Mouse (Mus musculus): ENCODE measurements at regions not wholly inside any gene's neighbourhood (a gene's known extent, or its start where the extent isn't known, plus 50 kb on each side); places are given as distances from the start of the nearest gene placed in this dataset.

DNA sequence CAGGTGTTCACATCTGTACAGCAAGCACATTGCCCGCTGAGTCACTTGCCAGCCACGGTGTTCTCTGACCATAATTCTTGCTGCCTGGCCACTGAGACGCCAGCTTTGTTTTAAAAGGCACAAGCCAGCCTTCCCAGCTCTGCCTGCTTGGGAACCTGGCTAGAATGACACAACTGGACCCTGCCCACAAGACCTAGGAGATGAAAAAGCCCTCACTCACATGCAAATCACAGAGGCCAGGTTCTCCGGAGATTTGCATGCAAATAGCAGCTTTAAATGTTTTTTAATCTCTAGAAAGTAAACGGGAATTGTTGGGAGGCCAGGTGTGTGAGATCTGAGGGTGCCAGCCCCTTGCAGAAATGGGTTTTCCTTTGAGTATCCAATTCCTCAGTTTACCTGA is 71.9 kb downstream of the 1810010D01Rik start:
- 14% methylated on average over 5 of the region's 5 CpGs for WGBS
- Histone ChIP-seq H3K27me3 (ENCODE audit: control insufficient read depth, insufficient read depth, low read length) (no peaks in the 10 kb centered on the region), H3K4me2 (ENCODE audit: low read depth, low read length) (no peak overlapping the region), H3K9me3 (ENCODE audit: control insufficient read depth, low read length) (no peaks in the 10 kb centered on the region), H3K4me3 (ENCODE audit: low read depth, low read length) (no peak overlapping the region), H3K4me1 (ENCODE audit: control insufficient read depth, insufficient read depth, low read length) (no peaks in the 10 kb centered on the region), H3K27ac (ENCODE audit: low read depth, low read length) (no peak overlapping the region), H3K36me3 (ENCODE audit: control insufficient read depth, insufficient read depth, low read length) (no peaks in the 10 kb centered on the region), H3K9ac (replicated peaks; ENCODE audit: low read depth, low read length) (no peak overlapping the region)
- no peak for ATAC-seq (ENCODE audit: low read depth)

DNA sequence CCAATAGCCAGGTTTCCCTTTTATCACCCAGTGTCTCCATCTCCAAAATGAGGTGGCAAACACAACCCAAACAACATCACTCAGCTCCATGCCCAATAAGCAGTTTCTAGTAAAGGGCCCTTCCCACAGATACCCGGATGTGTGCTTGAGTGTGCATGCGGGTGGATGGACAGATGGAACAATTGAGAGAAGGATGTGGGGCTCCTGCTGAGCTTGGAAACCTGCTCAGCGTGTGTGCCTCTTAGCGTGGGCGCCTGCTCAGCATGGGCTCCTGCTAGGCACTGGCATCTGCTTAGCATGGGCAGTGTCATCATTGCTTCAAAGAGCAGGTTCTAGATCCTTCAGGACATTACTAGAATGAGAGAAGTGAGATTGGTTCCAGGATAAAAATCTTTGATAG is 75.4 kb downstream of the 1810010D01Rik start:
- no peak overlapping the region for H3K4me2 ChIP-seq (ENCODE audit: low read depth, low read length)
- H3K27me3 ChIP-seq (ENCODE audit: control insufficient read depth, insufficient read depth, low read length), result no peaks in the 10 kb centered on the region
- no peaks in the 10 kb centered on the region for H3K36me3 ChIP-seq (ENCODE audit: control insufficient read depth, insufficient read depth, low read length)
- no peaks in the 10 kb centered on the region for H3K9me3 ChIP-seq (ENCODE audit: control insufficient read depth, low read length)
- H3K27ac ChIP-seq (ENCODE audit: low read depth, low read length), result no peak overlapping the region
- H3K9ac ChIP-seq (replicated peaks; ENCODE audit: low read depth, low read length), result no peak overlapping the region
- H3K4me1 ChIP-seq (ENCODE audit: control insufficient read depth, insufficient read depth, low read length), result no peaks in the 10 kb centered on the region
- WGBS, result 87% methylated on average over 5 of the region's 5 CpGs
- H3K4me3 ChIP-seq (ENCODE audit: low read depth, low read length), result no peak overlapping the region
- ATAC-seq (ENCODE audit: low read depth), result no peak

DNA sequence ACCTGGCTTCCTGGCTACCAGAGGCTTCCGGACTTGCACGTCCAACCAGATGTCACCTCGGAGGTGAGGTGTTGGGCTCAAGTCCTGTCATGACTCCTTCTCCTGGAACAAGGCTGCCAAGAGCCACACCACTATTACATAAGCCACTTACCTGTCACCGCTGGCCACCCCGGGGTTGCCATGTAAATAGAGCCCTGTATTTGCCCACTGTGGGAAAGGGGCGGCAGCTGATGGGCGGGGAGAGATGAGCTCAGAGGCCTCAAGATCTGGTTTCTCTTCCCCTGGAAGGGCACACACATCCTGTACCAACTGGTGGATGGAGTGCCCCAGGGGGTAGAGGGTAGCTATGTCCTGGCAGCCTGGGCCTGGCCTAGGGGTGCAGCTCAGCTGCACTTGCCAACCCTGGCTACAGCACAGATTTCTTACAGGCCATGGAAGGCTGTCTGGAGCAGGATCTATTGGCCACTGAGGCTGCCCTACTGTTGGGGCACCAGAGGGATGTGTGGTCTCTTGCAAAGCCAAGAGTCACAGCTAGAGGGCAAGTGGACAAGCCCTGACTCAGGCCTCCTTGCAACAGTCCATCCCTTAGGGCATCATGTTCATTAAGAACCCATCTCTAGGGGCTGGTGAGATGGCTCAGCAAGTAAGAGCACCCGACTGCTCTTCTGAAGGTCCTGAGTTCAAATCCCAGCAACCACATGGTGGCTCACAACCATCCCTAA is 76.3 kb downstream of the 1810010D01Rik start:
- Histone ChIP-seq H3K27ac (ENCODE audit: low read depth, low read length) (no peak overlapping the region), H3K9ac (replicated peaks; ENCODE audit: low read depth, low read length) (no peak overlapping the region), H3K4me1 (ENCODE audit: control insufficient read depth, insufficient read depth, low read length) (no peaks in the 10 kb centered on the region), H3K36me3 (ENCODE audit: control insufficient read depth, insufficient read depth, low read length) (no peaks in the 10 kb centered on the region), H3K27me3 (ENCODE audit: control insufficient read depth, insufficient read depth, low read length) (no peaks in the 10 kb centered on the region), H3K4me2 (ENCODE audit: low read depth, low read length) (no peak overlapping the region), H3K9me3 (ENCODE audit: control insufficient read depth, low read length) (no peaks in the 10 kb centered on the region), H3K4me3 (ENCODE audit: low read depth, low read length) (no peak overlapping the region)
- no peak for ATAC-seq (ENCODE audit: low read depth)
- WGBS, result 94% methylated on average over 8 of the region's 8 CpGs

DNA sequence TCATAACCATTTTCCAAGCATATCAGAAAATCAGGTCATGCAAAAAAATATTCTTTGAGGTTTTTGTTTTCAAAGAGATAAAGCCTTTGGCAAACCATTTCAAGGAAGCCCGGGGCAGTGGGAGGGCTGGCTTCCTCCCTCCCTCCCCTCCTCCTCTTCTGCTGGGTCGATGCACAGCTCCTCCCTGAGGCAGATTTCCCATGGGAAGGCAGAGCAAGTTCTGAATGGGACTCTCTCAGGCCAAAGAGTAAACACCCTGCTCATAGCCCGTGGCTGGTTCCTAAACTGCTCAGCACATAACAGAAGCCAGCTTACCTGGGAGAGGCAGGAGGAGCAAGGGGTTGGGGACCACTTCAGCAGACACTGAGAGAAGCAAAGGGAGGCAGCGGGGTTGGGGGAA is 77.9 kb downstream of the 1810010D01Rik start:
- 27% methylated on average over 4 of the region's 4 CpGs for WGBS
- Histone ChIP-seq H3K9me3 (ENCODE audit: control insufficient read depth, low read length) (no peaks in the 10 kb centered on the region), H3K36me3 (ENCODE audit: control insufficient read depth, insufficient read depth, low read length) (no peaks in the 10 kb centered on the region), H3K4me1 (ENCODE audit: control insufficient read depth, insufficient read depth, low read length) (no peaks in the 10 kb centered on the region), H3K4me2 (ENCODE audit: low read depth, low read length) (no peak overlapping the region), H3K27me3 (ENCODE audit: control insufficient read depth, insufficient read depth, low read length) (no peaks in the 10 kb centered on the region), H3K9ac (replicated peaks; ENCODE audit: low read depth, low read length) (no peak overlapping the region), H3K4me3 (ENCODE audit: low read depth, low read length) (no peak overlapping the region), H3K27ac (ENCODE audit: low read depth, low read length) (no peak overlapping the region)
- ATAC-seq (ENCODE audit: low read depth), result no peak

DNA sequence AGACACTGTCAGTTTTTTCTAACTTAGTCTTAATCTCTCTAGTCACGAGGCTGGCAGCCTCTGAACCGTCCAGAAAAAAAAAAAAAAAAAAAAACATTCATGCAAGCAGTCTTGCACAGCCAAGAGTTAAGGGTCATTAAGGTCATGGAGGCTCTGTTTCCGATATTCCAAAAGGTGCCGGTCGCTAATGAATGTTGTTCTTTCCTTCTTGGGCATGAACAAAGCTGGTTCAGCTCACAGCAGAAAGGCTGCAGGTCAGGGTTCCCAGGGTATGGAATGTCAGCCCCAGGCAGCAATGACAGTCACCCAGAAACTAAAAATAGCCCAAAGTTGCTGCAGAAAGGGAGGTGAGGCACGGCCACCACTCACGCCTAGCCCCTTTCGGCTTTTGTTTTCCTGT is 80.3 kb downstream of the 1810010D01Rik start:
- H3K4me3 ChIP-seq (ENCODE audit: low read depth, low read length), result no peak overlapping the region
- 41% methylated on average over 8 of the region's 8 CpGs for WGBS
- no peak overlapping the region for H3K4me2 ChIP-seq (ENCODE audit: low read depth, low read length)
- ATAC-seq (ENCODE audit: low read depth), result no peak
- H3K4me1 ChIP-seq (ENCODE audit: control insufficient read depth, insufficient read depth, low read length), result no peaks in the 10 kb centered on the region
- no peaks in the 10 kb centered on the region for H3K9me3 ChIP-seq (ENCODE audit: control insufficient read depth, low read length)
- H3K36me3 ChIP-seq (ENCODE audit: control insufficient read depth, insufficient read depth, low read length), result no peaks in the 10 kb centered on the region
- H3K27ac ChIP-seq (ENCODE audit: low read depth, low read length), result no peak overlapping the region
- H3K27me3 ChIP-seq (ENCODE audit: control insufficient read depth, insufficient read depth, low read length), result no peaks in the 10 kb centered on the region
- no peak overlapping the region for H3K9ac ChIP-seq (replicated peaks; ENCODE audit: low read depth, low read length)

DNA sequence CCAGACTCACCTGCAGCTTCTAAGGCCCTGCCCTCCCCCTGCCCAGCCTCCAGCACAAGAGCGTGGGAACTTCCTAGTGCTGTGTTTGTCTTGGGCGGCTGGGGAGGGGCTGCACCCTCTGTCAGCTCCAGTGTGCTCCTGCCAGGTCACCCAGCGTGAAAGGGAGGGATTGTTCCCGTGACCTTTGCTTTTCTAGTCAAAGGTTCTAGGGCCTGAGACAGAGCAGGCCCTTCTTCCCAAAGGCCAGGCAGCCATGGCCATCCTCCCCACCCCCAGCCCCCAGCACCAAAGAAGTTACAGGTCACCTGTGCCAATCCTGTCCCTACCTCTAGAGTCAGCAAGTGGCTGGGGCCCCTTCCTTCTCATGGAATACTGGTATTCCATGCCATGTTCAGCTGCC is 80.7 kb downstream of the 1810010D01Rik start:
- H3K4me1 ChIP-seq (ENCODE audit: control insufficient read depth, insufficient read depth, low read length), result no peaks in the 10 kb centered on the region
- H3K27ac ChIP-seq (ENCODE audit: low read depth, low read length), result no peak overlapping the region
- H3K27me3 ChIP-seq (ENCODE audit: control insufficient read depth, insufficient read depth, low read length), result no peaks in the 10 kb centered on the region
- no peaks in the 10 kb centered on the region for H3K9me3 ChIP-seq (ENCODE audit: control insufficient read depth, low read length)
- WGBS, result 32% methylated on average over 4 of the region's 4 CpGs
- no peak overlapping the region for H3K4me2 ChIP-seq (ENCODE audit: low read depth, low read length)
- no peak overlapping the region for H3K9ac ChIP-seq (replicated peaks; ENCODE audit: low read depth, low read length)
- H3K4me3 ChIP-seq (ENCODE audit: low read depth, low read length), result no peak overlapping the region
- no peak for ATAC-seq (ENCODE audit: low read depth)
- H3K36me3 ChIP-seq (ENCODE audit: control insufficient read depth, insufficient read depth, low read length), result no peaks in the 10 kb centered on the region

DNA sequence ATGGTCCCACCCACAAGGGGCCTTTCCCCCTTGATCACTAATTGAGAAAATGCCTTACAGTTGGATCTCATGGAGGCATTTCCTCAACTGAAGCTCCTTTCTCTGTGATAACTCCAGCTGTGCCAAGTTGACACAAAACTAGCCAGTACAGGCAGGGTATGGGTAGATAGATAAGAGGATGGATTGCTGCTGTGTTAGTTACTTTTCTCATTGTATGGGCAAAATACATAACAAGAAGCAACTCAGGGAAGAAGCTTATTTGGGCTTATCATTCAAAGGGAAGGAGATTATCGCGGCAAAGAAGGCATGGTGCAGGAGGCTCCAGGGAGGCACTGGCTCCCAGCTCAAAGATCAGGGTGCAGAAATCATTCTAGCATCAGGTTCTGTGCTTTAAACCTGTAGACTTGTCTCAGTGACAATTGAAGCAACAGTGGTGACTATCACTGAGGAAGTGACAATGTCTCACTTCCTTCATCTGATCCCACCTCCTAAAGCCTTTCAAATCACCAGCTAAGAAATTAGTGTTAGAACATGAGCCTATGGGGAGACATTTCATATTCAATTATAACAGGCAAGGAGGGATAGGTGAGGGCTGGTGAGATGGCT is 83.8 kb downstream of the 1810010D01Rik start:
- Histone ChIP-seq H3K4me1 (ENCODE audit: control insufficient read depth, insufficient read depth, low read length) (no peaks in the 10 kb centered on the region), H3K9ac (replicated peaks; ENCODE audit: low read depth, low read length) (no peak overlapping the region), H3K4me2 (ENCODE audit: low read depth, low read length) (no peak overlapping the region), H3K27me3 (ENCODE audit: control insufficient read depth, insufficient read depth, low read length) (no peaks in the 10 kb centered on the region), H3K27ac (ENCODE audit: low read depth, low read length) (no peak overlapping the region), H3K36me3 (ENCODE audit: control insufficient read depth, insufficient read depth, low read length) (no peaks in the 10 kb centered on the region), H3K9me3 (ENCODE audit: control insufficient read depth, low read length) (no peaks in the 10 kb centered on the region), H3K4me3 (ENCODE audit: low read depth, low read length) (no peak overlapping the region)
- 86% methylated on average over 2 of the region's 2 CpGs for WGBS
- no peak for ATAC-seq (ENCODE audit: low read depth)

DNA sequence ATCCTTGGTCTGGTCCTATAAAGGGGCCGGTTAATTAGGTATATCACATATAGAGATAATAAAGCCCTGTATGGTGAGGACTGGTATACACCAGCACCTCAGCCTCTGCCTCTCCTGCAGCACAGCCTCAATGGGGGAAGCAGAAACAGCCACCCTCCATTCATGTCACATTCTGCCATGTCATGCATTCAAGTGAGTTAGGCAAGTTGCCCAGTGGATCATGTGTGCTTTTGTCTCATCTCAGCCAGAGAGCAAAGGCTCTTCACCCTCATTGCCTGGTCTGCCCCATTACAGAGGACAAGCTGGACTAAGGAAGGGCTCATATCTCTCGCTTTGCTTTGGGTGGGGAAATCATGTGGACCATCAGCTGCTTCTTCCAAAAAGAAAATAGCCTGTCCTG is 85.4 kb downstream of the 1810010D01Rik start:
- H3K36me3 ChIP-seq (ENCODE audit: control insufficient read depth, insufficient read depth, low read length), result no peaks in the 10 kb centered on the region
- WGBS, result 83% methylated on average over 2 of the region's 2 CpGs
- H3K4me3 ChIP-seq (ENCODE audit: low read depth, low read length), result no peak overlapping the region
- ATAC-seq (ENCODE audit: low read depth), result no peak
- H3K27ac ChIP-seq (ENCODE audit: low read depth, low read length), result no peak overlapping the region
- no peak overlapping the region for H3K4me2 ChIP-seq (ENCODE audit: low read depth, low read length)
- no peaks in the 10 kb centered on the region for H3K9me3 ChIP-seq (ENCODE audit: control insufficient read depth, low read length)
- H3K4me1 ChIP-seq (ENCODE audit: control insufficient read depth, insufficient read depth, low read length), result no peaks in the 10 kb centered on the region
- H3K9ac ChIP-seq (replicated peaks; ENCODE audit: low read depth, low read length), result no peak overlapping the region
- no peaks in the 10 kb centered on the region for H3K27me3 ChIP-seq (ENCODE audit: control insufficient read depth, insufficient read depth, low read length)

DNA sequence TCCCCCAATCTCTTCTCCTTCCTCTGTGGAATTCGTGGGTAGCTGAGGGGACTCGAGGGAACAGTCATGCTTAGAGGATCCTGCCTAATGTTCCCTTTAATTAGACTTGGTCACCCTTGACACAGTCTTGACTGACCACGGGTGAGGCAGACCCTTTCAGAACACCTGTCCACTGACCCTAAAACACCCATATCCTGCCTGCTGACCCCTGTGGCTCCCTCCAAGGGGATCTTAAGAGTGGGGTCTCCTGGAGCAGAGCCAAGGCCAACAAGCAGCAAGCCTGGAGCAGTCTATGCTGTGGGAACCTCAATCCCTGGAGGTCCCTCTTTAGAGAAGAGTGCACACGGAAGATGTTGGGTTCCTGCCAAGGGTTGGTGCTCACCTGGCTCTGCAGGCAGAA is 89.5 kb downstream of the 1810010D01Rik start:
- H3K4me2 ChIP-seq (ENCODE audit: low read depth, low read length), result no peak overlapping the region
- no peaks in the 10 kb centered on the region for H3K36me3 ChIP-seq (ENCODE audit: control insufficient read depth, insufficient read depth, low read length)
- H3K9ac ChIP-seq (replicated peaks; ENCODE audit: low read depth, low read length), result no peak overlapping the region
- H3K27me3 ChIP-seq (ENCODE audit: control insufficient read depth, insufficient read depth, low read length), result no peaks in the 10 kb centered on the region
- H3K9me3 ChIP-seq (ENCODE audit: control insufficient read depth, low read length), result no peaks in the 10 kb centered on the region
- H3K4me3 ChIP-seq (ENCODE audit: low read depth, low read length), result no peak overlapping the region
- H3K27ac ChIP-seq (ENCODE audit: low read depth, low read length), result no peak overlapping the region
- ATAC-seq (ENCODE audit: low read depth), result no peak
- WGBS, result 72% methylated on average over 4 of the region's 4 CpGs
- no peaks in the 10 kb centered on the region for H3K4me1 ChIP-seq (ENCODE audit: control insufficient read depth, insufficient read depth, low read length)
